Mouse (Mus musculus) heart, embryonic 14.5 days (tissue): ENCODE measurements around the gene 1700017B05Rik. TPM values are rescaled to one million over a fixed set of nuclear protein-coding genes. Genes with fewer than 3 reads are reported as not detected.
"Not testable (repeated sequence)": the region's sequence is repeated elsewhere in the genome, so short reads cannot be mapped to it uniquely, and the experiment has no call there.

Source experiments
- ATAC-seq: fragments of 200-750 bp; cut with Nextera tagmentation; 2 replicates; pipeline ENCODE4 v1.8.0; 2017; ENCODE audit warnings: low read depth, moderate TSS enrichment; ENCODE audit not compliant: insufficient number of reproducible peaks, insufficient read depth, low FRiP score
- H3K27ac ChIP-seq, 2 experiments: fragments of 200-500 bp in 1 of 2; fragments of 300-500 bp in 1 of 2; sonication (generic) in 1 of 2; replicated peaks in 1 of 2; 2 replicates each; pipeline ENCODE4 v1.5.1; 2012 to 2014; ENCODE audit warnings: low read depth in 2 of 2, low read length in 2 of 2, control low read depth in 1 of 2, mild to moderate bottlenecking in 1 of 2, mixed read lengths in 1 of 2; ENCODE audit not compliant: control insufficient read depth in 1 of 2, insufficient read depth in 1 of 2
- H3K27me3 ChIP-seq: fragments of 300-500 bp; sonication (generic); 2 replicates; pipeline ENCODE4 v1.6.1; 2014; ENCODE audit warnings: mild to moderate bottlenecking, low read length, control low read depth; ENCODE audit not compliant: control insufficient read depth, insufficient read depth
- H3K36me3 ChIP-seq: fragments of 300-500 bp; sonication (generic); 2 replicates; pipeline ENCODE4 v1.6.1; 2014; ENCODE audit warnings: mild to moderate bottlenecking, control low read depth, low read length, mixed read lengths; ENCODE audit not compliant: control insufficient read depth, insufficient read depth
- H3K4me1 ChIP-seq, 2 experiments: fragments of 200-500 bp in 1 of 2; fragments of 300-500 bp in 1 of 2; sonication (generic) in 1 of 2; 2 replicates each; pipeline ENCODE4 v1.6.1; 2012 to 2014; ENCODE audit warnings: low read length in 2 of 2, control low read depth in 1 of 2, mixed read lengths in 1 of 2; ENCODE audit not compliant: control insufficient read depth in 2 of 2, insufficient read depth in 2 of 2
- H3K4me2 ChIP-seq: fragments of 300-500 bp; sonication (generic); 2 replicates; pipeline ENCODE4 v1.6.1; 2014; ENCODE audit warnings: mild to moderate bottlenecking, low read length
- H3K4me3 ChIP-seq, 2 experiments: fragments of 200-500 bp in 1 of 2; fragments of 300-500 bp in 1 of 2; sonication (generic) in 1 of 2; 2 replicates each; pipeline ENCODE4 v1.5.1; 2012 to 2014; ENCODE audit warnings: low read length in 2 of 2, mild to moderate bottlenecking in 2 of 2, control low read depth in 1 of 2, low read depth in 1 of 2, moderate library complexity in 1 of 2; ENCODE audit not compliant: control insufficient read depth in 1 of 2, insufficient read depth in 1 of 2
- H3K9ac ChIP-seq: fragments of 300-500 bp; sonication (generic); 2 replicates; pipeline ENCODE4 v1.6.1; 2014; ENCODE audit warnings: mild to moderate bottlenecking, low read length
- H3K9me3 ChIP-seq: fragments of 300-500 bp; sonication (generic); 2 replicates; pipeline ENCODE4 v1.6.1; 2016; ENCODE audit warnings: low read length, control low read depth; ENCODE audit not compliant: control insufficient read depth
- WGBS: fragments of 180-500 bp; shearing (Covaris S2); extraction: QIAGEN DNeasy Blood & Tissue Kit; methylation state at CpG from one replicate; pipeline ENCODE4 v1.1.7; 2014; 5-methylcytosine and 5-hydroxymethylcytosine counted together
- polyA plus RNA-seq: library from polyadenylated mRNA; unstranded; fragments of >200 nt; fragmentation: Nextera tagmentation; extraction: Ambion mirVana; gene quantifications from 2 replicates; pipeline ENCODE4 v1.2.1, GENCODE M21; 2014

Gene 1700017B05Rik
- polyA plus RNA-seq, 1 experiment from 2014 or later: 10.6 TPM

DNA sequence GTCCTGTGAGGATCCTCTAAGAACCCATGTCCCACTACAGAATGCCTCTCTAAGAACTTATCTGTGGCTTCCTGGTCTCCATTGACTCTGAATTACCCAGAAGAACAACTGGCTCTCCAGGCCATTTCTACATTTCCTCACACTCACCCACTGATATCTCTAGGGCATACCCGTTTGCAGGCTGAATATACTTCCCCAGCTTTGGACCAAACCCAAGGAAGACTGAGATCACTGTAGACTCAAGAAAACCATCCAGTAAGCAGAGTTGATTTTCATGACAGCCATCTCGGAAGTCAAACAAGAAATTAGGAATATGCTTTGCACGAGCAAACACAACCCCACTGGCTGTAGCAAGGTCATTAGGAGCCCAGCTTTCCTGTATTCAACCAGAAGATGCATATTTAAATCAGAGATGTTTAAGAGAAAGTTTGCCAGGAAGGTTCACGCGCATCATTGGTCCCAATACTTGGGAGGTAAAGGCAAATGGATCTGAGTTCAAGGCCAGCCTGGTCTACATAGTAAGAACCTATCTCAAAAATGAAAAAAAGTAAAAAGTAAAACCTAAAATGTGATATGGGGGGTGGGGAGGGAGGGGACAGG is 30.0 kb downstream of the 1700017B05Rik start:
- no peaks in the 10 kb centered on the region for H3K36me3 ChIP-seq
- peaks cover 0 to 4% of the 10 kb centered on the region in 2 experiments; a peak in 2 of 4 replicates for H3K4me1 ChIP-seq
- H3K4me3 ChIP-seq: no peak overlapping the region
- H3K9ac ChIP-seq: no peak overlapping the region
- no peak overlapping the region for H3K27ac ChIP-seq
- ATAC-seq: no peak
- 80% methylated on average over 5 of the region's 5 CpGs for WGBS
- H3K27me3 ChIP-seq: peaks cover 2% of the 10 kb centered on the region; the same call in 1 of the 2 replicates
- H3K4me2 ChIP-seq: no peak overlapping the region
- H3K9me3 ChIP-seq: no peaks in the 10 kb centered on the region

DNA sequence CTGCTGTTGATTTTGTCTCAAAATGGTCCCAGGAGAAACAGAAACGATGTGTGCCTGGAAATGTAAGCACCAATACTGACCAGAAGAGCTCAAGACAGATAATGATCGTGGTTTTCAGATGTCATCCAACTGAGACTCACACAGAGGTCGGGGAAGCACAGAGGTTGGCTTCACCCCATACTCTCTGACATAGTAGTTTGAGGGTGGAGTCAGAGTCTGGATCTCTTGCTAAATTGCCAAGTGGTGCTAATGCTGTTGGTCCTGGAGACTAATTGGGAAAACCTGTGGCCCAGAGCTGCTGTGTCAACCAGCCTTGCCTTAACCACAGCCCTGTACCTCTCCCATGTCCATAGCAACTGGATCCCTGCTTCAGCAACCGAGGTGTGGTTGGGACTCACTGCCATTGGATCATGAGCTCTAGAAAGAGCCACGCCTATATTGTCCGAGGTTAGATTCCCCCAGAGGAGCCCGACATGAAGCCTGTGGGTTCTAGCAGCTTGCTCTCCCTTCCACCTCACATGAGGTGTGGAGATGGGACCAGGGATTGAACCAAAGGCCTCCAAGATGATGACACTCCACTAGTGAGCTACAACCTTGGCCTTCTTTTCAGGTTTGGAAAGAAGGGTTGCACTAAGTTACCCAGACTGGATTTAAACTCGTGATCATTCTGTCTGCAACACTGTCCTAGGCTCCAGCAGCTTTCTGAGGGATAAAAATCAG is 30.7 kb downstream of the 1700017B05Rik start:
- Histone ChIP-seq H3K36me3 (no peaks in the 10 kb centered on the region), H3K27me3 (peaks cover 2% of the 10 kb centered on the region; the same call in 1 of the 2 replicates), H3K9me3 (no peaks in the 10 kb centered on the region), H3K4me2 (no peak overlapping the region), H3K4me1 (peaks cover 0 to 4% of the 10 kb centered on the region in 2 experiments; a peak in 2 of 4 replicates), H3K9ac (no peak overlapping the region), H3K4me3 (no peak overlapping the region), H3K27ac (no peak overlapping the region)
- ATAC-seq: no peak
- 75% methylated on average over 8 of the region's 8 CpGs for WGBS

DNA sequence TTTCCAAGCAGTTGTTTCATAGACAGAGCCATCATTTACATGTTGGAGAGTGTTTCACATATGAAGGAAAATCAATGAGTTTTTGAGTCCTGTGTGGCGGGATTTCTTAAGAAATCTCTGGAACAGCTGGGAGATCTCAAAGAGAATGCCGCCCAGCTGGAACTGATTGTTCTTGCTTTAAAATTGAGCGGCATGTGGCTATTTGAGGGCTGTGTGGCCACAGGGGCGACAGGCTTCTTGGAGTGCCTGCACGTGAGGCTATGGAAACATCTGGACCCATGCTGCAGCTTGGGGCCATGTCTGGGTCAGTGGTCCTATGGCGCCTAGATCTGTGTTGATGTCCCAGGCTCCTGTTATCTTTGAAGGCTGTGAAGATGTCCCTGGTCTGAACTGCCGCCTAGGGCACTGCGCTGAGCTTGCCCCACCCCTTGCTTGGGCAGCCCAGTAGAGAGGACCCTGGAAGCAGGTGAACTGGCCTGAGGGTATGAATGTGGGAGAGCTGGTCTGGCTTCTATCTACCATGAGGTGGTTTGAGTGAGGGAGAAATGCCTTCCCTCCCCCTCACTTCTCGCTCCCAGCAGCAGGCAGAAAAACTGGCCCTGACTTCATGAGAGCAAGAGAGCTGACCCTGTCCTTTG is 32.1 kb downstream of the 1700017B05Rik start:
- no peak for ATAC-seq
- WGBS: 69% methylated on average over 9 of the region's 9 CpGs
- H3K9ac ChIP-seq: no peak overlapping the region

DNA sequence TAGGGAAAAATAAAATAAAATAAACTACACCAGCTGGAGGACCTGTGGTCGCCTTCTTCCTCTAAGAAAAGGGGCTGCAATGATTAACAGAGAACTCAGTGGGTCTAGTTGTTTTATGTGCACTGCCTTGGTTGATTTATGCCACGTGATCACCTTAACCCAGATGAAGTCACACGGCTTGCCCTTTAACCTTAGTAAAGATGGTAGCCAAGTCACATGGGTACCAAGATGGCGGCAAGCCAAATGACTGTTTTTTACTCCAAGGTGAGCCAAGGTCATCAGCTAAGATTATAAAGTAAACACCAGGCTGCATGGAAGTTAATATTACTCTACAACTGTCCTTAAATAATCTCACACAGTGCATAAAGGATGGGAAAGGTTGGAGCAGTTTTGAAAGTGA is 32.7 kb downstream of the 1700017B05Rik start:
- 85% methylated on average over 4 of the region's 4 CpGs for WGBS
- no peak overlapping the region for H3K4me2 ChIP-seq
- no peak for ATAC-seq
- H3K4me1 ChIP-seq: peaks cover 0 to 7% of the 10 kb centered on the region in 2 experiments; a peak in 2 of 4 replicates
- H3K4me3 ChIP-seq: no peak overlapping the region
- no peaks in the 10 kb centered on the region for H3K36me3 ChIP-seq
- no peak overlapping the region for H3K9ac ChIP-seq
- no peaks in the 10 kb centered on the region for H3K9me3 ChIP-seq
- peaks cover 2% of the 10 kb centered on the region; the same call in 1 of the 2 replicates for H3K27me3 ChIP-seq
- no peak overlapping the region for H3K27ac ChIP-seq

More for the DNA sequence above, 32.1 kb downstream of the 1700017B05Rik start:
- Histone ChIP-seq H3K27me3 (peaks cover 2% of the 10 kb centered on the region; the same call in 1 of the 2 replicates), H3K9me3 (no peaks in the 10 kb centered on the region), H3K4me3 (no peak overlapping the region), H3K4me2 (no peak overlapping the region), H3K27ac (no peak overlapping the region), H3K36me3 (no peaks in the 10 kb centered on the region), H3K4me1 (peaks cover 0 to 7% of the 10 kb centered on the region in 2 experiments; a peak in 2 of 4 replicates)

DNA sequence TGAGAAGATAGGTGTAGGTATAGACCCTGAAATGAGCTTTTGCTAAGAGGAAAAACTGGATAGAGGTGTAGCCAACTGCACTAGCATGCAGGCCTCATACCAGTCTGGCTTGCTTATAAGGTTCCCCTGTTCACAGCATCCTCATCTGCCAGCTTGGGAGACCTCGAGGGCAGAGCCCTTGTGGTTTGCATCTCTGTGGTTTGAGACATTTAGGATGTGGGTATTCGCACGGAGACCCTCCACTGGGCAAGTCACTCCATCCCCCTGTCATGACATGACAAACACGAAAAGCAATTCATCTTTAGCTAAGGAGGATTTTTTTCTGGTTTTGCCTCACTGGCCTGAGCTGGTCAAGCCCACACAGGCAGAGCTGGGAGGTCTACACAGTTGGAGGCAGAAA is 34.2 kb downstream of the 1700017B05Rik start:
- 72% methylated on average over 4 of the region's 4 CpGs for WGBS
- H3K36me3 ChIP-seq: no peaks in the 10 kb centered on the region
- peaks cover 0 to 5% of the 10 kb centered on the region in 2 experiments; a peak in 2 of 4 replicates for H3K4me1 ChIP-seq

DNA sequence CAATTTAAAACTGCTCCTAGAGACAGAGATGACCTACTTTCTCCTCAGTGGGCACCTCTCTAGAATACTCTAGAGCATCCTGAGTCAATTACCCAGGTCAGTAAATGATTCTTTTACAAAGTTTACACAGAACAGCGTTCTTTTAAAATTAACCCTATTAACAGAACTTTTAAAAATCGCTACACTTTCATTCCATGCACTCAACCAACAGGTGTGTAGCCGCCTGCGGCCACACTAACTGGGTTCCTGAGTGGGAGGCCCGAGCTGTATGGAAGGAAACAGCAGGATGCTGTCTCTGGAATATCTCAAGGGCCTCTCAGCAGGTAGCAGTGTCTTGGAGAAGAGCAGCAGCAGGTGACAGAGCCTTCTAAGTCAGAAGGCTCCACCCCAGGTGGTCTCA is 35.2 kb downstream of the 1700017B05Rik start:
- Histone ChIP-seq H3K4me2 (no peak overlapping the region), H3K27ac (no peak overlapping the region), H3K36me3 (no peaks in the 10 kb centered on the region), H3K9me3 (no peaks in the 10 kb centered on the region), H3K27me3 (peaks cover 2% of the 10 kb centered on the region; the same call in 1 of the 2 replicates), H3K4me1 (peaks cover 0 to 5% of the 10 kb centered on the region in 2 experiments; a peak in 2 of 4 replicates), H3K9ac (no peak overlapping the region), H3K4me3 (no peak overlapping the region)
- no peak for ATAC-seq
- WGBS: 52% methylated on average over 5 of the region's 5 CpGs

More for the DNA sequence above, 34.2 kb downstream of the 1700017B05Rik start:
- Histone ChIP-seq H3K27ac (no peak overlapping the region), H3K4me3 (no peak overlapping the region), H3K9ac (no peak overlapping the region), H3K4me2 (no peak overlapping the region), H3K9me3 (no peaks in the 10 kb centered on the region), H3K27me3 (peaks cover 2% of the 10 kb centered on the region; the same call in 1 of the 2 replicates)
- no peak for ATAC-seq

DNA sequence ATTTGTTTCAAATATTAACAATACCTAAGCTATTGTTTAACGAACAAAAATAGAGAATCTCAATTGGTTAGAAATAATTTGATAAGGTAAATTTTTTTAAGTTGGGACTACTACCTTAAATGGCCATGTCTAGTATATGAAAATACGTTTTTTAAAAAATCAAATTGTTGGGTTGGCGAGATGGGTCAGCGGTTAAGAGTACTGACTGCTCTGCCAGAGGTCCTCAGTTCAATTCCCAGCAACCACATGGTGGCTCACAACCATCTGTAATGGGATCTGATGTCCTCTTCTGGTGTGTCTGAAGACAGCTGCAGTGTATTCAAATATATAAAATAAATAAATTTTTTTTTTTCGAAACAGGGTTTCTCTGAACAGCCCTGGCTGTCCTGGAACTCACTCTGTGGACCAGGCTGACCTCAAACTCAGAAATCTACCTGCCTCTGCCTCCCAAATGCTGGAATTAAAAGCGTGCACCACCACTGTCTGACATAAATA is 35.7 kb downstream of the 1700017B05Rik start:
- H3K4me2 ChIP-seq, H3K9ac ChIP-seq, H3K36me3 ChIP-seq, H3K9me3 ChIP-seq, H3K4me3 ChIP-seq, H3K27me3 ChIP-seq, H3K4me1 ChIP-seq, H3K27ac ChIP-seq, ATAC-seq: not testable (repeated sequence)
- 81% methylated on average over 6 of the region's 6 CpGs for WGBS
